Mouse (Mus musculus) neural tube, embryonic 13.5 days (tissue): ENCODE measurements around the gene Wfs1. TPM values are rescaled to one million over a fixed set of nuclear protein-coding genes. Genes with fewer than 3 reads are reported as not detected.

Experiments used
- ATAC-seq: fragments of 200-750 bp; cut with Nextera tagmentation; 2 replicates; pipeline ENCODE4 v1.8.0; 2017; ENCODE audit warnings: low read depth, mild to moderate bottlenecking, moderate TSS enrichment, moderate library complexity
- H3K27ac ChIP-seq: fragments of 300-500 bp; sonication (generic); replicated peaks from 2 replicates; pipeline ENCODE4 v1.5.1; 2015; ENCODE audit warnings: moderate library complexity, mild to moderate bottlenecking, inconsistent platforms
- H3K27me3 ChIP-seq: fragments of 300-500 bp; sonication (generic); 2 replicates; pipeline ENCODE4 v1.6.1; 2015; ENCODE audit warnings: mild to moderate bottlenecking, inconsistent platforms
- H3K36me3 ChIP-seq: fragments of 300-500 bp; sonication (generic); 2 replicates; pipeline ENCODE4 v1.6.1; 2015; ENCODE audit warnings: mild to moderate bottlenecking, inconsistent platforms
- H3K4me1 ChIP-seq: fragments of 300-500 bp; sonication (generic); replicated peaks from 2 replicates; pipeline ENCODE4 v1.6.1; 2015; ENCODE audit warnings: inconsistent platforms
- H3K4me2 ChIP-seq: fragments of 300-500 bp; sonication (generic); 2 replicates; pipeline ENCODE4 v1.6.1; 2015; ENCODE audit warnings: inconsistent platforms, mild to moderate bottlenecking, moderate library complexity
- H3K4me3 ChIP-seq: fragments of 300-500 bp; sonication (generic); 2 replicates; pipeline ENCODE4 v1.5.1; 2015; ENCODE audit warnings: mild to moderate bottlenecking, inconsistent platforms
- H3K9ac ChIP-seq: fragments of 300-500 bp; sonication (generic); 2 replicates; pipeline ENCODE4 v1.6.1; 2015; ENCODE audit warnings: moderate library complexity, mild to moderate bottlenecking, inconsistent platforms
- H3K9me3 ChIP-seq: fragments of 300-500 bp; sonication (generic); 2 replicates; pipeline ENCODE4 v1.6.1; 2016; ENCODE audit warnings: inconsistent platforms
- WGBS: fragments of 180-500 bp; shearing (Covaris S2); methylation state at CpG from one replicate; pipeline ENCODE4 v1.1.7; 2015; 5-methylcytosine and 5-hydroxymethylcytosine counted together
- polyA plus RNA-seq: library from polyadenylated mRNA; unstranded; fragments of >200 nt; fragmentation: Nextera tagmentation; extraction: Ambion mirVana; gene quantifications from 2 replicates; pipeline ENCODE4 v1.2.1, GENCODE M21; 2015

The Wfs1 gene
- polyA plus RNA-seq, 1 experiment from 2014 or later = 8.4 TPM

- peaks cover 31% of the 10 kb centered on the region for H3K36me3 ChIP-seq
- H3K4me3 ChIP-seq = no peak overlapping the region
- no peak overlapping the region for H3K9ac ChIP-seq
- H3K4me2 ChIP-seq = no peak overlapping the region
- WGBS = 43% methylated on average over 11 of the region's 11 CpGs
- ATAC-seq = 0 out of 2 replicates have a peak, but pooled peaks have one; percentile 6
- H3K9me3 ChIP-seq = no peaks in the 10 kb centered on the region
- H3K27ac ChIP-seq = peak overlapping the region; percentile 67
- peaks cover 28% of the 10 kb centered on the region for H3K4me1 ChIP-seq
- H3K27me3 ChIP-seq = no peaks in the 10 kb centered on the region
Measured at GRCm38 (mm10) chr5:36923826-36924700, 64.9 kb downstream of the Wfs1 start.

GRCm38 (mm10) chr5:36922811-36923210, 66.2 kb downstream of the Wfs1 start:
- H3K9ac ChIP-seq = no peak overlapping the region
- no peaks in the 10 kb centered on the region for H3K9me3 ChIP-seq
- H3K36me3 ChIP-seq = peaks cover 19% of the 10 kb centered on the region
- ATAC-seq = no peak
- 83% methylated on average over 10 of the region's 10 CpGs for WGBS
- H3K27ac ChIP-seq = no peak overlapping the region
- no peak overlapping the region for H3K4me3 ChIP-seq
- H3K4me1 ChIP-seq = peaks cover 41% of the 10 kb centered on the region
- H3K4me2 ChIP-seq = no peak overlapping the region
- no peaks in the 10 kb centered on the region for H3K27me3 ChIP-seq

DNA sequence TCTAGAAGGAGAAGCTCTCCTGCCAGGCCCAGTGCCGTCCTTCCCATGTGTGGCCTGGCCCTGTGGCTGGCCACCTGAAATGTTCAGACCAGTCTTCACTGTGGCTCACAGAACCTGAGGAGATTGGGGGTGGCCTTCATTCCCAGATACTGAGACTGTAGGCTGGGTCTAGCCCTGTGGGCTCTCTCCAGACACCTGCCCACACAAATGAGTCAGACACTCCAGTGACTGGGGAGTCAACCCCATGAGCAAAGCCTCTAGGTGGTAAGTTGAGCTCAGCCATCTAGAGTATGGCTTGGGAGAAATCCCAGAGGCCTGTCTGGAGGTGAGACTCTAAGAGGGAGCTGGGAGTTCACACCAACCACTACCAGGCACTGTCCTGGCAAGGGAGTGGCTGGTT, 67.1 kb downstream of the Wfs1 start:
- Histone ChIP-seq H3K4me2 (no peak overlapping the region), H3K9ac (no peak overlapping the region), H3K4me3 (no peak overlapping the region), H3K27ac (no peak overlapping the region), H3K27me3 (no peaks in the 10 kb centered on the region), H3K4me1 (peaks cover 41% of the 10 kb centered on the region), H3K36me3 (peaks cover 10% of the 10 kb centered on the region; the same call in 1 of the 2 replicates), H3K9me3 (no peaks in the 10 kb centered on the region)
- no peak for ATAC-seq
- 68% methylated on average over 1 of the region's 1 CpGs for WGBS

- ATAC-seq = peak; percentile 17; the same call in 1 of the 2 replicates
- Histone ChIP-seq H3K4me3 (no peak overlapping the region), H3K27me3 (no peaks in the 10 kb centered on the region), H3K9ac (no peak overlapping the region), H3K4me1 (peaks cover 41% of the 10 kb centered on the region), H3K9me3 (no peaks in the 10 kb centered on the region), H3K36me3 (no peaks in the 10 kb centered on the region), H3K27ac (peak overlapping the region; percentile 67), H3K4me2 (no peak overlapping the region)
- WGBS = 32% methylated on average over 1 of the region's 1 CpGs
Measured at GRCm38 (mm10) chr5:36920072-36920471, 68.9 kb downstream of the Wfs1 start.

- Histone ChIP-seq H3K9ac (no peak overlapping the region), H3K9me3 (no peaks in the 10 kb centered on the region), H3K36me3 (no peaks in the 10 kb centered on the region), H3K27me3 (no peaks in the 10 kb centered on the region), H3K27ac (peak overlapping the region; percentile 75; the same call in 1 of the 2 replicates), H3K4me3 (no peak overlapping the region), H3K4me1 (peaks cover 27% of the 10 kb centered on the region), H3K4me2 (no peak overlapping the region)
- 78% methylated on average over 7 of the region's 7 CpGs for WGBS
- no peak for ATAC-seq
Measured at GRCm38 (mm10) chr5:36918016-36918415, 71.0 kb downstream of the Wfs1 start.

DNA sequence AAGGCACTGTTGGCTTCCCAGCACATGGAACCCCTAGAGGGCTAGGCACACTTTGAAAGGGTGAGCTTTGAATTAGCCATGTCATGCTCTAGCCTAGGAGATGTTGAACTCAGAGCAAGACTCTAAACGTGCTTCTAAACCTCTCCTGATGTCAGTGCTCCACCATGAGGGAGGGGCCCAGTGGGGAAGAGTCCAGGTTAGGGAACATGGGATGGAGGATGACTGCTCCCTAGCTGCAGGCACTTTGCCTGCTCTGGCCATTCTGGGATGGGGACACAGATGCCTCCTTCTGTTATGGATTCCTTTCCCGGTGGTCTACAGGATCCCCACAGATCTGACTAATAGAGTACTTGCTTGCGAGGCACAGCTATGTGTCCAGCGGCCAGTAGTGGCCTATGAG, 71.8 kb downstream of the Wfs1 start:
- Histone ChIP-seq H3K4me1 (peaks cover 33% of the 10 kb centered on the region), H3K27me3 (no peaks in the 10 kb centered on the region), H3K4me2 (no peak overlapping the region), H3K36me3 (no peaks in the 10 kb centered on the region), H3K9ac (no peak overlapping the region), H3K9me3 (no peaks in the 10 kb centered on the region), H3K27ac (no peak overlapping the region), H3K4me3 (no peak overlapping the region)
- whole genome bisulfite sequencing = 78% methylated on average over 4 of the region's 4 CpGs
- ATAC-seq = no peak

- no peaks in the 10 kb centered on the region for H3K27me3 ChIP-seq
- H3K9me3 ChIP-seq = no peaks in the 10 kb centered on the region
- H3K36me3 ChIP-seq = no peaks in the 10 kb centered on the region
- peaks cover 40% of the 10 kb centered on the region for H3K4me1 ChIP-seq
- WGBS = 83% methylated on average over 4 of the region's 4 CpGs
- H3K9ac ChIP-seq = no peak overlapping the region
- H3K4me3 ChIP-seq = no peak overlapping the region
- no peak overlapping the region for H3K27ac ChIP-seq
- ATAC-seq = no peak
- no peak overlapping the region for H3K4me2 ChIP-seq
Measured at GRCm38 (mm10) chr5:36916581-36916980, 72.4 kb downstream of the Wfs1 start.

Other genes with a start within 250 kb of the Wfs1 start
- gene Bloc1s4, start 240.6 kb downstream of the Wfs1 start, polyA plus RNA-seq = 26.8 and 29.8 TPM in 2 replicates
- gene Mrfap1, start 192.4 kb downstream of the Wfs1 start, polyA plus RNA-seq = 323 and 340 TPM in 2 replicates
- gene Man2b2, start 158.6 kb downstream of the Wfs1 start, polyA plus RNA-seq = 11.9 and 12.9 TPM in 2 replicates
- 43.1 and 44.8 TPM in 2 replicates for gene Ppp2r2c, start 120.7 kb downstream of the Wfs1 start, polyA plus RNA-seq
- 1.2 and 1.5 TPM in 2 replicates for gene Gm1043, start 96.2 kb upstream of the Wfs1 start, polyA plus RNA-seq